Mouse (Mus musculus) spleen, postnatal 10 days (tissue): ENCODE data around the gene Rdh5.
A peak's percentile ranks its signal among the peaks of the same experiment; 100 is the strongest.

ENCODE experiments used
- DNase-seq, 2 experiments: peaks; one replicate each; pipeline ENCODE4 v3.0.0; 2021 to 2022; ENCODE audit warnings: low spot score in 2 of 2

The Rdh5 gene

GRCm38 (mm10) chr10:128904812-128905211 lies 17.9 kb downstream of the Rdh5 start:
- no peak for DNase-seq

- DNase-seq, result no peak
Measured at GRCm38 (mm10) chr10:128902409-128902988, 20.2 kb downstream of the Rdh5 start.

- DNase-seq, result no peak
Measured at GRCm38 (mm10) chr10:128901409-128901808, 21.3 kb downstream of the Rdh5 start.

- no peak for DNase-seq
Measured at GRCm38 (mm10) chr10:128900698-128901097, 22.0 kb downstream of the Rdh5 start, which contains the start of gene Cd63. Gene Cd63, plus strand, starts transcription at chr10:128900989.

- DNase-seq, result no peak
Measured at GRCm38 (mm10) chr10:128899759-128900490, 22.8 kb downstream of the Rdh5 start.

GRCm38 (mm10) chr10:128897501-128897900 lies 25.2 kb downstream of the Rdh5 start:
- DNase-seq, result no peak

- no peak for DNase-seq
Measured at GRCm38 (mm10) chr10:128896807-128897206, 25.9 kb downstream of the Rdh5 start.

- no peak for DNase-seq
Measured at GRCm38 (mm10) chr10:128895952-128896693, 26.6 kb downstream of the Rdh5 start.

- peak; percentile 54 to 74 for DNase-seq
Measured at GRCm38 (mm10) chr10:128895437-128895836, 27.3 kb downstream of the Rdh5 start.

- no peak for DNase-seq
Measured at GRCm38 (mm10) chr10:128892246-128892645, 30.4 kb downstream of the Rdh5 start.

GRCm38 (mm10) chr10:128891296-128892094 lies 31.2 kb downstream of the Rdh5 start, which contains the start of gene Gdf11:
Gene Gdf11, minus strand, starts transcription at chr10:128891718.
- peak in 1 of 2 experiments; percentile 51 for DNase-seq

GRCm38 (mm10) chr10:128890383-128891295 lies 32.0 kb downstream of the Rdh5 start:
- DNase-seq, result no peak

GRCm38 (mm10) chr10:128889846-128890245 lies 32.8 kb downstream of the Rdh5 start:
- DNase-seq, result no peak

- DNase-seq, result no peak
Measured at GRCm38 (mm10) chr10:128888941-128889827, 33.5 kb downstream of the Rdh5 start.

- no peak for DNase-seq
Measured at GRCm38 (mm10) chr10:128882067-128882466, 40.6 kb downstream of the Rdh5 start.

- no peak for DNase-seq
Measured at GRCm38 (mm10) chr10:128878811-128879210, 43.9 kb downstream of the Rdh5 start.

- DNase-seq, result no peak
Measured at GRCm38 (mm10) chr10:128878291-128878690, 44.4 kb downstream of the Rdh5 start.

GRCm38 (mm10) chr10:128870341-128870740 lies 52.3 kb downstream of the Rdh5 start:
- no peak for DNase-seq

GRCm38 (mm10) chr10:128866518-128866917 lies 56.2 kb downstream of the Rdh5 start:
- no peak for DNase-seq

GRCm38 (mm10) chr10:128866042-128866441 lies 56.6 kb downstream of the Rdh5 start:
- DNase-seq, result no peak
